Mouse (Mus musculus): ENCODE results near the gene Sh3bp4. TPM values are rescaled to one million over a fixed set of nuclear protein-coding genes. Genes with fewer than 3 reads are reported as not detected.

The Sh3bp4 gene
- 1 to 10 TPM; 1.2 to 2.0 TPM for total RNA-seq (2023)

DNA sequence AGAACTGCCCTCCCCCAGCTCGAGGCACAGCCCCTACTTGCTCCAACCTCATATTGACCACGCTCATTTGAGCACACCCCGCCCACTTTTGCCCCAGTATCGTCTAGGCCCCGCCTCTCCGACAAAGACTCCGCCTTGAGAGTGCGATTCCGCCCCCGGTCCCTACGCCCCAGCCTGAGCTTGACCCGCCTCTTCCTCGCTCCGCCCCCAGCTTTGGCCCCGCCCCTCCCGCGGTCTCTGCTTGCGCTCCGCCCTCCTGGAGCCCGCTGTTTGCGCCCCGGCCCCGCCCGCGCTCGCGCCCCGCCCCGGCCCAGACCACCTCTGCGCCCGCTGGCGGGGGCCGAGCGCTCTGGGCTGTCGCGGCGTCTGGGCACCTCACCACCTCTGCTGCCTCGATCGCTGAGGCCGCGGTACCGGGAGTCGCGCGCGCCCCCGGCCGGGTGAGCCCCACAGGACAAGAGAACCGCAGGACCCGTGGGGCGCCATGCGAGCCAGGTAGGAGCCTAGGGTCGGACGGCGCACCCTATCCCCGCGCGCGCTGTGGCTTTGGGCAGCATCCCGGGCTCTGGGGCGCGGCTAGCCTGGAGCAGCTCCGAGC, at the start of gene Sh3bp4:
TSS of gene Sh3bp4 (plus strand) at position 313 of the 598 bp plus-strand sequence.

